Mouse (Mus musculus) right cerebral cortex, postnatal 36 days (tissue): Measurements from ENCODE around the gene Serpine1.

ENCODE experiments used
- DNase-seq, 2 experiments: peaks; one replicate each; pipeline ENCODE4 v3.0.0; 2022; ENCODE audit warnings: low spot score in 2 of 2, mixed read lengths in 1 of 2

Serpine1 gene

GRCm38 (mm10) chr5:137025132-137025531 lies 46.9 kb downstream of the Serpine1 start:
- peak in 1 of 2 experiments; percentile 62 for DNase-seq

- no peak for DNase-seq
Measured at GRCm38 (mm10) chr5:137024318-137024717, 47.8 kb downstream of the Serpine1 start.

- no peak for DNase-seq
Measured at GRCm38 (mm10) chr5:137015913-137016312, 56.2 kb downstream of the Serpine1 start.

- DNase-seq, result no peak
Measured at GRCm38 (mm10) chr5:137012401-137012950, 59.6 kb downstream of the Serpine1 start.
